Mouse (Mus musculus): Measurements from ENCODE around the gene Cherp.

Cherp gene

DNA sequence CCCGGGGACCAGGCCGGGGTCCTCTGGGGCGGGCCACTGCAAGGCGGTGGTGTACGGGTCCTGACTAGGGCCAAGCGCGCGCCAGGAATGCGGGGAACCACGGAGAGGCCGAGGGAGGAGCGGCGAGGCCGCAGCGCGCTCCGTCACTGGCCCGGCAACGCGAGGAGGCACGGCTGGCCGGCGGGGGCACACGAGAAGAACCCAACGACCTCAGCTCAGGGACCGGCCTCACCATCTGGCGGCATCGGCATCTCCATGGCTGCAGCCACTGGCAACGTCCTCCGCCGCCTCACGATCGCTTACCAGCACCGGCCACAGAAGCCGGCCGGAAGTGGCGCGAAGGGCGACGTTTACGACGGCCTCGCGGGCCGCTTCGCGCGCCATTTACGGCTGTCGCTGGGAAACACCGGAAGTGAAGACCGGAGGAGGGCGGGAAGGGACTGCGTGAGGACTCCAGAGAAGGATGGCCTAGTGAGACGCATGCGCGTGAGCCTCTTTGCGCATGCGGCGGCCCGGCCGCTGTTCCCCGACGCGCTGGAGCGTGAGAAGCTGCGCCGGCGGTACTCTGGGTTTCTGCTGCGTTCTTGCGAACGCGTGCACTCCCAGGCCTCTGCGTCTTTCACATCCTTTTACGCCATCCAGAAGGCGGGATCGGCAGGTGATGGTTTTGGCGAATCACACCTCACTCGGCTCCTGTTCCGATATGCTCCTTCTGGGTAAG, at the start of gene Cherp:
Gene Cherp, minus strand, starts transcription at position 401 of the 721 bp plus-strand sequence.
- DNase-seq: peak; percentile 99

DNA sequence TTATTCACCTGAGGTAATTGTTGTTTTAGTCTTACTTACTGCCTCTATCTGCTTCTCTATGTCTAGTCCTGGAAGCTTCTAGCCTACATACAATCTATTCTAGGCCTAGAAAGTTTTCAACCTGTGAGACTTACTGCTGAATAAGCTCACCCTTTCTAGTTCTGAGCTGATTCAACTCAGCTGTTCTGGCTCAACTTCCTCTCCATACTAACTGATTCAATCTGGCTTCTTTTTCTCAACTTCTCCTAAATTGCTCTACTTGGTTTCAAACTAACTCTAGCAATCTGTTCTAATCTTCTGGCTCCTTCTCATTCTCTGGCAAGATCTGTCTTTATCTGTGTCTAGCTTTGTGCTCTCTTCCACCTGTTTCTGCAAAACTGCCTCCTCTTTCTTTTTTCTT, 46.9 kb upstream of the Cherp start:
- DNase-seq: no peak

GRCm38 (mm10) chr8:72517421-72517988, 42.5 kb upstream of the Cherp start:
- no peak for DNase-seq

GRCm38 (mm10) chr8:72513158-72513557, 38.1 kb upstream of the Cherp start:
- DNase-seq: no peak

GRCm38 (mm10) chr8:72512648-72513047, 37.6 kb upstream of the Cherp start:
- no peak for DNase-seq

GRCm38 (mm10) chr8:72507505-72507904, 32.5 kb upstream of the Cherp start:
- DNase-seq: no peak

DNA sequence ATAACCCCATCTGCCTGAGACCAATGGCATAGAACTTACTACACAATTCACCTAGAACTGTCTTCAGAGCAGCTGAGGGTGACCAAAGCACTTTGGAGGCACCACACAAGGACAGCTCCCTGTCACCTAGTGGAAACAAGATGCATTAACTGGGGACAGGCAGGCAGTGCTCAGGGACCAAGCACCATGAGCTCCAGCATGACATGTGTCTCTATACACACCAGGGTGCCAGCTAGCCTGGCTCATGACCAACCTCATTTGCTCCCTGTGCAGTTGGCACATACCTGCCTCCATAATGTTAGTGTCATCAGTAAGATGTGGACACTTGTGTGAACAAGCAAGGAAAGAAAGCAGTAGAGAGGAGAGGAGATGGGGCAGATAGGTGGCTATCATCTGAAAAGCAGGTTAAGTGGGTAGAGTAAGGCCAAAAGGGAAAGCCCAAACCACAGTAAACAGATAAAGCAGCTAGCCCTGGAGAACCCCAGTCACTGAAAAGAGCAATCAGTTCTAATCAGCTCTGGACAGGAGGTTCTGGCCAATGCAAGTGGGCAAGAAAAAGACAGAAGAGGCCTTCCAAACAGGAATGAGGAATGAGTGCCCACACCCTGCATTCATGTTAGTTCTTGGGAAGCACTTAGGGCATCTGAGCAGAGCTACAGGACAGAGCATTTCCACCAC, 29.8 kb upstream of the Cherp start:
- no peak for DNase-seq

DNA sequence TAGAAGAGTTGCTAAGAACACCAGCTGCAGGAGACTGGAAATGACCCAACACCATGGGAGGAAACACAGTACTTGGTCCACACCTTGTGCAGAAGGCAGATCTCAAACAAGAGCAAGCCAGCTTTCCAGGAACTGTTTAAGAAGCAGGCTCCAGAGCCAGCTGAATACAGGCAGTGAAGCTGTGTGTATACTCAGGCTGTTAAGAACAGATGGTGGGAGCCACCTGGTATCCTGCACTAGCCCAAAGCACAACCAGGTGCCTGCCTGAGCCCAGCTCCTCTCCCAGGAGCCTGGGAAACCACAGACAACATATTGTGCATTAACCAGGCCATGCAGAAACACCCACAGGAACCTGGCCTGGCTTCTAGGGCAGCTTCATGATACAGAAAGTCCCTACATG, 29.1 kb upstream of the Cherp start:
- DNase-seq: peak; percentile 74

GRCm38 (mm10) chr8:72500521-72500931, 25.5 kb upstream of the Cherp start:
- no peak for DNase-seq

DNA sequence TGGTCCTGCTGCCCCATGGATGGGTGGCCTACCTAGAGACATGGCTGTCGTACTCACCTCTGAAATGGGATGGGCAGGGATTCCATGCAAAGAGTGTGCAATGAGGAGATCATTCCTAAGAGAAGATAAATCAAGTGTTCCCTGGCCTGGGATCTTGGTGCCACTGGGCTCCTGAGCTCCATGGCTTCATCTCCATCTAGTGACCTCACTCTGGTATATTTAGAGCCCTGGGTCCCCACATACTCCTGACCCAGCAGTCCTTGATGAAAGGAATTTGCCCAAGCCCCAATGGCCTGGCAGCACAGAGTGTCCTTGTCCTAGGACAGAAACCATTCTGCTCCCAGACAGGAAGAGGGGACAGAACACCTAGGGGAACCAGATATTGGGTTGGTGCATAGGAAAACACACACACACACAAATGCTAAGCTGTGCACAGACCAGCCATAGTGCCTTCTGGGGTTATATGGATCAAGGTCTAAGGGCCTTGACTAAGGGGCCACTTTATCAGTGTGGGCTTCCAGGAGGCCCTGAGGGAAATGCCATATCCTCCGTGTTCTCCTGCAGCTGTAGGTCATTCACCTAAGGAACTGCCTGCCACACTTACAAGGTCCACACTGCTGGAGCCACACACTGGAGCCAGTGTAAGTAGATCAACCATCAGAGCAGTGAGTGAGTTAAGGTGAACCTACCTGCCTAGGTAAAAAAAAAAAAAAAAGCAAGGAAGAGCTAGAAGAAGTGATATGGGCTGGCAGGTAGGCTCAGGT, 24.7 kb upstream of the Cherp start:
- no peak for DNase-seq

DNA sequence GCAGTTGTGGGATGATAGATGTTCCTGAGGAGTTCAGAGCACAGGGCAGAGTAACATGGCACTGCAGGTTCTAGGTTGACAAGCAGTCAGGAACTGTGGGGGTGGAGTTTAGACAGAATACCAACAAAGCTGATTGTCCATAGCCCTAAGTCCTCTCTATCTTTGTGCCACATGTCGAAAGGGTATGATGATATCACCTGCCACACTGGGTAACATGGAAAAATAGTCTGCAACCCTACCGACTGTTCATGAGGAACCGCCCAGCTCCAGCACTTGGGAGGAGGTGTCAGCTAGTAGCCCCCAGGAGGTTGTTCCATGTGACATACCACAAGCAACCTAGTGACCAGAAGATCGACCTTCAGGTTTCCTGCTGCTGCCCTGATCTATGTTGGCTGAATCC, 23.5 kb upstream of the Cherp start:
- DNase-seq: no peak

DNA sequence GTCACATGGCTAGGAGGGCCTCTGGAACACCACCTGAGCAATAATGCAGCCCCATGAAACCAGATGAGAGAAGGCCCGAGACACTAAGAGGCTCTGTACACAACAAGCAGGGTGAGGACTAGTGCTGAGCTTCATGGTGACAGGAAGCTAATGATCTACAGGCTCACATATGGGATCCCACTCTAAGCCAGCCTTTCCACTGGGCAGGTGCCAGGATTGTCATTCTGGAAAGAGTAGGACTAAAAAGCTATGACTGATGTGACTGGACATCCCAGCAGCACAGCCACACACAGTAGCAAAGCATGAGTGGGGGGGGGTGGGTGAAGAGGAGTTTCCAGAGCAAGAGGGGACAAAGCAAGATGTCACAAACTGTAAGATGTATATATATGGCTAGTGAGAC, 22.9 kb upstream of the Cherp start:
- DNase-seq: no peak

GRCm38 (mm10) chr8:72496217-72496616, 21.2 kb upstream of the Cherp start:
- no peak for DNase-seq

GRCm38 (mm10) chr8:72495411-72496111, 20.5 kb upstream of the Cherp start:
- DNase-seq: no peak

DNA sequence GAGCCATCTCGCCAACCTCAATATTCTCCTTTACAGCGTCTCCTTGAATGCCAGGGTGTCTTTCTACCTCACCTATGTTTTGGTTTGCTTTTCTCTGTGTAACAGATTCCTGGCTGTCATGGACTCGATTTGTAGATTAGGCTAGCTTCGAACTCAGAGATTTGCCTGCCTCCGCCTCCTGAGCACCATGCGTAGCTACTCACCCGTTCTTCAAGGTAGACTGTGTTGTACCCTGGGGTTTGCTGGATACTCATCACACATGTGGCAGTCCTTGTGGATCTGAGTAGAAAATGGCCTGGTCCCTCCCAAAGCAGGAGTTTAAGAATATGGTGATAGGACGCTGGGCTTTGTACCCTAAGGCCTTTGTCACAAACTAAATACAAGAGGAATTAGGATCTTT, 18.4 kb upstream of the Cherp start:
- DNase-seq: no peak

- DNase-seq: peak; percentile 99
Measured at GRCm38 (mm10) chr8:72492622-72493081, 17.6 kb upstream of the Cherp start.

- DNase-seq: no peak
Measured at GRCm38 (mm10) chr8:72491680-72492621, 16.9 kb upstream of the Cherp start, which contains the start of gene Slc35e1. Gene Slc35e1 (minus strand): TSS chr8:72492614.

DNA sequence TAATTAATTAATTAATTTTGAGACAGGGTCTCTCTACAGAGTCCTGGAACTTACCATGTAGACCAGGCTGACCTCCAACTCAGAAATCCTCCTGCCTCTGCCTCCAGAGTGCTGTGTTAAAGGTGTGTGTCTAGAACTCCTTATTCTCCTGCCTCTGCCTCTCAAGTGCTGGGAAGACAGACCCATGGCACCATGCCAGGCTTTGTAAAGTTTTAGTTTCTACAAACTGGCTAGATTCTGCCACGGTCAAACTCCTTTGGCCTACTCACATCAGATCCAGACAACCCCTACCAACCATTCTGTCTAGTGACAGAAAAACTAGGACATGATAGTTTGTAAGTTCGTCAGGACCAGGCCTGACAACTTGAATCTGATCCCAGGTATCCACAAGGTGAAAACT, 16.0 kb upstream of the Cherp start:
- DNase-seq: no peak

DNA sequence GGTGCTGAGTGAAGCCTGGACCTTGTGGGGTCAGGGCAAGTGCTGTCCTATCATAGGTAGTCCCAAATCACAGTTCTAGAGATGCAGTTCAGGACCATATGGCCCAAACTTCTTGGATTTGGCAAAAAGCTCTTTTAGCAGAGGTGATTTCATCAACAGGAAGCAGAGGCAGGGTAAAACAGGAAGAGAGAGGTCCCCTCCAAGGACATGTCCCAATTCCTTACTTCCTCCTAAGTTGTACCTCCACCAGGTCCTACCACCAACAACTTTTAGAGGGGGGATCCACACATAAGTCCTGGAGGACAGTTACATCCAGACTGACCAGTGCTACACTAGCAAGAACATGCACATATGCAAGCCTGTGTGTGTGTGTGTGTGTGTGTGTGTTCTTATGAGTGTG, 12.0 kb upstream of the Cherp start:
- DNase-seq: no peak

DNA sequence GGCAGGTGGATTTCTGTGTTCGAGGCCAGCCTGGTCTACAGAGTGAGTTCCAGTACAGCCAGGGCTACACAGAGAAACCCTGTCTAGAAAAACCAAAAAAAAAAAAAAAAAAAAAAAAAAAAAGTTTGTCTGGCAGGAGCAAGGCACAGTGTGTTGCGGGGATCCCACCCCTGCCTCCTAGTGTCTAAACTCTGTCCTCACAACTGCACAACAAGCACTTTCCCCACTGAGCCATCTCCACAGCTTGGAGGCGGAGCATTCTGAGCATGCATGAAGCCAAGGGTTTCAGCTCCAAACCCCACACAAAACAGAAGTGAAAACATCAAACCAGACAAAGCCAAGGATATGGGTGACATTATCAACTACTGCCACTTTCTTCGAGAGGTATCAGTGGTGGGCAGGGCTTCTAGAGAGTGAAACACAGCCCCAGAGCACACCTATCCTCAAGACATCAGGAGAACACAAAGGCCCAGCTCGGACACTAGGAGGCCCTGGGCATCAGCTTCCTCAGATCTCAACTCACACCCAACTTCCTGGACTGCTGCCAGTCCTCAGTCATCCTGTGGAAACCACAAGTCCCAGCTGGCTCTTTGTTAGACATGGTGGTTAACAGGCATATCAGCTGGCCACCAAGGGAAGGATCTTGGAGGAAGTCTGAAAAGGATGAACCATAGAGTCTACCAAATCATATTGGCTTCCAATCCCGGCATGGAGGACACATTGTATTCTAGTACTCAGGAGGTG, 10.6 kb upstream of the Cherp start:
- DNase-seq: peak; percentile 76

- no peak for DNase-seq
Measured at GRCm38 (mm10) chr8:72470684-72471083, 4.3 kb downstream of the Cherp start.
